Mouse (Mus musculus) liver, embryonic 14.5 days (tissue): Measurements from ENCODE around the gene Ugt1a7c.
"Not testable (repeated sequence)": the region's sequence is repeated elsewhere in the genome, so short reads cannot be mapped to it uniquely, and the experiment has no call there.

Experiments used
- CTCF ChIP-seq: IDR thresholded peaks from 2 replicates; pipeline ENCODE4 v1.5.1; 2016; ENCODE audit warnings: antibody characterized with exemption, low read depth, control low read depth
- EP300 ChIP-seq: IDR thresholded peaks from 2 replicates; pipeline ENCODE4 v1.6.1; 2016; ENCODE audit warnings: antibody characterized with exemption, low read depth

DNA sequence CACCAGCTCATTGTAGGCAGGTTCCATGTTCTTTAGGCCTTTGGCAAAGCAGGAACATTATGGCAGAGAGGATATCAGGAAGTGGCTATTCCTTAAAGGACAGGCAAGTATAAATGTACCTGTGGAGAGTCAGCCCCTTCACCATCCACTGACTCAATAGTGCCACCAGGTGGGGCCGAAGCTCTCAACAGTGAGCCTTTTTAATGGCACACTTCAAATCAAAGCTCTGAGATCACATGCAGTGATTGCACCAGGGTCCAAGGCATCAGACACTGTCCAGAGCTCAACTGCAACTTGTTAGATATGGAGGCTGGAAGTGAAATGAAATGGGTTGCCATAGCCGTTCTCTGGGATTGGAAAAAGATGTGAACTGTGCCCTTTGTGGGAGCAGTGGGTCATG is 50.4 kb downstream of the Ugt1a7c start:
- peak; percentile 35 for TF ChIP-seq CTCF
- TF ChIP-seq EP300 = not testable (repeated sequence)
